Mouse (Mus musculus): ENCODE data around the gene Cnpy2. TPM values are rescaled to one million over a fixed set of nuclear protein-coding genes. Genes with fewer than 3 reads are reported as not detected.

Gene Cnpy2
- polyA plus RNA-seq, 1 experiment from 2014 or later, result 334 TPM

GRCm38 (mm10) chr10:128376099-128376454 lies 53.8 kb downstream of the Cnpy2 start:
- Histone ChIP-seq H3K36me3 (peaks cover 39% of the 10 kb centered on the region), H3K27me3 (ENCODE audit: low read depth, poor library complexity, severe bottlenecking) (no peaks in the 10 kb centered on the region), H3K9me3 (replicated peaks) (no peaks in the 10 kb centered on the region), H3K4me1 (peaks cover 27% of the 10 kb centered on the region), H3K27ac (peak overlapping the region; percentile 96), H3K4me3 (peak overlapping the region; percentile 99)
- no peak for DNase-seq (ENCODE audit: low spot score)
- 43% methylated on average over 4 of the region's 4 CpGs for WGBS

GRCm38 (mm10) chr10:128376455-128377211 lies 54.4 kb downstream of the Cnpy2 start, which contains the start of gene Ankrd52:
TSS of gene Ankrd52 (plus strand) at chr10:128377115.
- peak; percentile 88 for DNase-seq (ENCODE audit: low spot score)
- peaks cover 45% of the 10 kb centered on the region for H3K36me3 ChIP-seq
- H3K4me1 ChIP-seq, result peaks cover 27% of the 10 kb centered on the region
- no peaks in the 10 kb centered on the region for H3K27me3 ChIP-seq (ENCODE audit: low read depth, poor library complexity, severe bottlenecking)
- WGBS, result under 1% methylated on average over 72 of the region's 73 CpGs
- no peaks in the 10 kb centered on the region for H3K9me3 ChIP-seq (replicated peaks)
- H3K4me3 ChIP-seq, result peak within 1 kb of the TSS; percentile 99
- H3K27ac ChIP-seq, result peak within 1 kb of the TSS; percentile 96

Other genes with a start within 250 kb of the Cnpy2 start
- gene Atp5b, start 239.2 kb upstream of the Cnpy2 start, polyA plus RNA-seq (2016; fragmentation: Nextera tagmentation; extraction: Ambion mirVana), result 2,336 and 2,543 TPM in 2 replicates
- gene Baz2a, start 230.9 kb upstream of the Cnpy2 start, polyA plus RNA-seq (2016; fragmentation: Nextera tagmentation; extraction: Ambion mirVana), result 12.3 and 14.4 TPM in 2 replicates
- 26.4 and 32.5 TPM in 2 replicates for gene Rbms2, start 142.2 kb upstream of the Cnpy2 start, polyA plus RNA-seq (2016; fragmentation: Nextera tagmentation; extraction: Ambion mirVana)
- 1.7 and 1.9 TPM in 2 replicates for gene Gls2, start 128.0 kb upstream of the Cnpy2 start, polyA plus RNA-seq (2016; fragmentation: Nextera tagmentation; extraction: Ambion mirVana)
- 33.3 and 34.4 TPM in 2 replicates for gene Spryd4, start 110.7 kb upstream of the Cnpy2 start, polyA plus RNA-seq (2016; fragmentation: Nextera tagmentation; extraction: Ambion mirVana)
- gene Mip, start 96.6 kb upstream of the Cnpy2 start, polyA plus RNA-seq (2016; fragmentation: Nextera tagmentation; extraction: Ambion mirVana), result 0.08 and 0.33 TPM in 2 replicates
- gene Timeless, start 90.4 kb upstream of the Cnpy2 start, polyA plus RNA-seq (2016; fragmentation: Nextera tagmentation; extraction: Ambion mirVana), result 127 and 135 TPM in 2 replicates
- gene Apon, start 68.4 kb upstream of the Cnpy2 start, polyA plus RNA-seq (2016; fragmentation: Nextera tagmentation; extraction: Ambion mirVana), result 0.87 and 0.90 TPM in 2 replicates
- not detected in 2 replicates for gene Apof, start 53.8 kb upstream of the Cnpy2 start, polyA plus RNA-seq (2016; fragmentation: Nextera tagmentation; extraction: Ambion mirVana)
- gene Stat2, start 51.9 kb upstream of the Cnpy2 start, polyA plus RNA-seq (2016; fragmentation: Nextera tagmentation; extraction: Ambion mirVana), result 9.3 and 11.5 TPM in 2 replicates
- gene Il23a, start 23.7 kb upstream of the Cnpy2 start, polyA plus RNA-seq (2016; fragmentation: Nextera tagmentation; extraction: Ambion mirVana), result not detected in 2 replicates
- gene Pan2, start 19.1 kb upstream of the Cnpy2 start, polyA plus RNA-seq (2016; fragmentation: Nextera tagmentation; extraction: Ambion mirVana), result 37.2 and 41.8 TPM in 2 replicates
- gene Cs, start 15.3 kb downstream of the Cnpy2 start, polyA plus RNA-seq (2016; fragmentation: Nextera tagmentation; extraction: Ambion mirVana), result 248 and 251 TPM in 2 replicates
- 5.6 and 9.1 TPM in 2 replicates for gene Coq10a, start 46.5 kb downstream of the Cnpy2 start, polyA plus RNA-seq (2016; fragmentation: Nextera tagmentation; extraction: Ambion mirVana)
- 15.9 and 16.5 TPM in 2 replicates for gene Ankrd52, start 54.7 kb downstream of the Cnpy2 start, polyA plus RNA-seq (2016; fragmentation: Nextera tagmentation; extraction: Ambion mirVana)
- gene Slc39a5, start 78.8 kb downstream of the Cnpy2 start, polyA plus RNA-seq (2016; fragmentation: Nextera tagmentation; extraction: Ambion mirVana), result 0.21 TPM in 1 of 2 replicates, not detected in the other
- gene Nabp2, start 89.0 kb downstream of the Cnpy2 start, polyA plus RNA-seq (2016; fragmentation: Nextera tagmentation; extraction: Ambion mirVana), result 98.7 and 133 TPM in 2 replicates
- gene Rnf41, start 89.2 kb downstream of the Cnpy2 start, polyA plus RNA-seq (2016; fragmentation: Nextera tagmentation; extraction: Ambion mirVana), result 41.9 and 43.6 TPM in 2 replicates
- gene Smarcc2, start 136.8 kb downstream of the Cnpy2 start, polyA plus RNA-seq (2016; fragmentation: Nextera tagmentation; extraction: Ambion mirVana), result 64.2 and 91.3 TPM in 2 replicates
- gene Myl6, start 171.7 kb downstream of the Cnpy2 start, polyA plus RNA-seq (2016; fragmentation: Nextera tagmentation; extraction: Ambion mirVana), result 685 and 729 TPM in 2 replicates
- gene Myl6b, start 176.2 kb downstream of the Cnpy2 start, polyA plus RNA-seq (2016; fragmentation: Nextera tagmentation; extraction: Ambion mirVana), result 1.6 and 3.3 TPM in 2 replicates
- gene Esyt1, start 203.4 kb downstream of the Cnpy2 start, polyA plus RNA-seq (2016; fragmentation: Nextera tagmentation; extraction: Ambion mirVana), result 7.0 and 8.4 TPM in 2 replicates
- gene Zc3h10, start 225.3 kb downstream of the Cnpy2 start, polyA plus RNA-seq (2016; fragmentation: Nextera tagmentation; extraction: Ambion mirVana), result 14.5 and 15.4 TPM in 2 replicates
- gene Rpl41, start 226.8 kb downstream of the Cnpy2 start, polyA plus RNA-seq (2016; fragmentation: Nextera tagmentation; extraction: Ambion mirVana), result 3,499 and 3,829 TPM in 2 replicates
- 267 and 322 TPM in 2 replicates for gene Pa2g4, start 243.5 kb downstream of the Cnpy2 start, polyA plus RNA-seq (2016; fragmentation: Nextera tagmentation; extraction: Ambion mirVana)

All from limb, embryonic 10.5 days (tissue).